Mouse (Mus musculus): ENCODE data around the gene Armc9.

The Armc9 gene

GRCm38 (mm10) chr1:86320822-86321413 is 166.3 kb downstream of the Armc9 start:
- no peak for DNase-seq

Measured in kidney, adult 11 months (tissue).